Mouse (Mus musculus) neural tube, embryonic 13.5 days (tissue): ENCODE measurements around the gene Txn2. TPM values are rescaled to one million over a fixed set of nuclear protein-coding genes. Genes with fewer than 3 reads are reported as not detected.
"Not testable (repeated sequence)": the region's sequence is repeated elsewhere in the genome, so short reads cannot be mapped to it uniquely, and the experiment has no call there.

Source experiments
- ATAC-seq: fragments of 200-750 bp; cut with Nextera tagmentation; 2 replicates; pipeline ENCODE4 v1.8.0; 2017; ENCODE audit warnings: low read depth, mild to moderate bottlenecking, moderate TSS enrichment, moderate library complexity
- H3K27ac ChIP-seq: fragments of 300-500 bp; sonication (generic); replicated peaks from 2 replicates; pipeline ENCODE4 v1.5.1; 2015; ENCODE audit warnings: moderate library complexity, mild to moderate bottlenecking, inconsistent platforms
- H3K27me3 ChIP-seq: fragments of 300-500 bp; sonication (generic); 2 replicates; pipeline ENCODE4 v1.6.1; 2015; ENCODE audit warnings: mild to moderate bottlenecking, inconsistent platforms
- H3K36me3 ChIP-seq: fragments of 300-500 bp; sonication (generic); 2 replicates; pipeline ENCODE4 v1.6.1; 2015; ENCODE audit warnings: mild to moderate bottlenecking, inconsistent platforms
- H3K4me1 ChIP-seq: fragments of 300-500 bp; sonication (generic); replicated peaks from 2 replicates; pipeline ENCODE4 v1.6.1; 2015; ENCODE audit warnings: inconsistent platforms
- H3K4me2 ChIP-seq: fragments of 300-500 bp; sonication (generic); 2 replicates; pipeline ENCODE4 v1.6.1; 2015; ENCODE audit warnings: inconsistent platforms, mild to moderate bottlenecking, moderate library complexity
- H3K4me3 ChIP-seq: fragments of 300-500 bp; sonication (generic); 2 replicates; pipeline ENCODE4 v1.5.1; 2015; ENCODE audit warnings: mild to moderate bottlenecking, inconsistent platforms
- H3K9ac ChIP-seq: fragments of 300-500 bp; sonication (generic); 2 replicates; pipeline ENCODE4 v1.6.1; 2015; ENCODE audit warnings: moderate library complexity, mild to moderate bottlenecking, inconsistent platforms
- H3K9me3 ChIP-seq: fragments of 300-500 bp; sonication (generic); 2 replicates; pipeline ENCODE4 v1.6.1; 2016; ENCODE audit warnings: inconsistent platforms
- WGBS: fragments of 180-500 bp; shearing (Covaris S2); methylation state at CpG from one replicate; pipeline ENCODE4 v1.1.7; 2015; 5-methylcytosine and 5-hydroxymethylcytosine counted together
- polyA plus RNA-seq: library from polyadenylated mRNA; unstranded; fragments of >200 nt; fragmentation: Nextera tagmentation; extraction: Ambion mirVana; gene quantifications from 2 replicates; pipeline ENCODE4 v1.2.1, GENCODE M21; 2015

The Txn2 gene
- polyA plus RNA-seq, 1 experiment from 2014 or later, result 209 TPM

DNA sequence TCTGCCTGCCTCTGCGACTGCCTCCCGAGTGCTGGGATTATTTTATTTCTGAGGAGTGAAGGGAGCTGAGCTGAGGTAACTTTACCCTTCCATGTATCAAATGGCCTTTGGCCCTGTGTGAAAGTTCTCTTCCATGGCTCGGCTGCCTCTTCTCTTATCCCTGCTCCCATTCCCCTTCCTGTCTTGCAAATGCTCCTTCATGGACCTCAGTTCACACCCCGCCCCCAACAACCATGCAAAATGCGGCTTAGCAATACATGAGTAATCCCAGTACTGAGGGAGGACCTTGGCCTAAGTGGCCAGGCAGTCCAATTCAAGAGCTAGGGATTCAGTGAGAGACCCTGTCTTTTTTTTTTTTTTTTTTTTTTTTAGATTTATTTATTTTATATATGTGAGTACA lies 60.5 kb downstream of the Txn2 start:
- ATAC-seq, result no peak
- WGBS, result 88% methylated on average over 5 of the region's 5 CpGs
- Histone ChIP-seq H3K27me3 (no peaks in the 10 kb centered on the region), H3K4me3 (no peak overlapping the region), H3K27ac (no peak overlapping the region), H3K36me3 (no peaks in the 10 kb centered on the region), H3K9me3 (no peaks in the 10 kb centered on the region), H3K9ac (no peak overlapping the region), H3K4me1 (peaks cover 5% of the 10 kb centered on the region), H3K4me2 (no peak overlapping the region)

DNA sequence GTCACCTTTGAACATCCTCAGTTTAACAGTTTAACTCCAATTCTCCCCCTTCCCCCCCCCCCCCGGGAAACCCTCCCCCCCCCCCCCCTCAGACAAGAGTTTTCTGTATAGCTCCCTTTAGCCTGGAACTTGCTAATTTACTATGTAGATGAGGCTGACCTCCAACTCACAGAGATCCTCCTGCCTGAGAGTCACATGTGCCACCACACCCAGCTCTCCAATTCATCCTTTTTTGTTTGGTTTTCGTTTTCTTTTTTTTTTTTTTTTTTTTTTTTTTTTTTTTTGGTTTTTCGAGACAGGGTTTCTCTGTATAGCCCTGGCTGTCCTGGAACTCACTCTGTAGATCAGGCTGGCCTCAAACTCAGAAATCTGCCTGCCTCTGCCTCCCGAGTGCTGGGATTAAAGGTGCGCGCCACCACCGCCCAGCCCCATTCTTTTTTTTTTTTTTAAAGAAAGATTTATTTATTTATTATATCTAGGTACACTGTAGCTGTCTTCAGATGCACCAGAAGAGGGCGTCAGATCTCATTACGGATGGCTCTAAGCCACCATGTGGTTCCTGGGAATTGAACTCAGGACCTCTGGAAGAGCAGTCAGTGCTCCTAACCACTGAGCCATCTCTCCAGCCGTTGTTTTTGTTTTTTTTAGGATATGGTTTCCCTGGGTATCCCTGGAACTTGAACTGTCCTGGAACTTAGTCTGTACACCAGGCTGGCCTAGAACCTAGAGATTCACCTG lies 61.4 kb downstream of the Txn2 start:
- not testable (repeated sequence) for H3K4me2 ChIP-seq, H3K4me3 ChIP-seq, ATAC-seq, H3K9me3 ChIP-seq, H3K9ac ChIP-seq, H3K36me3 ChIP-seq, H3K27me3 ChIP-seq, H3K4me1 ChIP-seq, H3K27ac ChIP-seq
- WGBS, result 82% methylated on average over 9 of the region's 10 CpGs

DNA sequence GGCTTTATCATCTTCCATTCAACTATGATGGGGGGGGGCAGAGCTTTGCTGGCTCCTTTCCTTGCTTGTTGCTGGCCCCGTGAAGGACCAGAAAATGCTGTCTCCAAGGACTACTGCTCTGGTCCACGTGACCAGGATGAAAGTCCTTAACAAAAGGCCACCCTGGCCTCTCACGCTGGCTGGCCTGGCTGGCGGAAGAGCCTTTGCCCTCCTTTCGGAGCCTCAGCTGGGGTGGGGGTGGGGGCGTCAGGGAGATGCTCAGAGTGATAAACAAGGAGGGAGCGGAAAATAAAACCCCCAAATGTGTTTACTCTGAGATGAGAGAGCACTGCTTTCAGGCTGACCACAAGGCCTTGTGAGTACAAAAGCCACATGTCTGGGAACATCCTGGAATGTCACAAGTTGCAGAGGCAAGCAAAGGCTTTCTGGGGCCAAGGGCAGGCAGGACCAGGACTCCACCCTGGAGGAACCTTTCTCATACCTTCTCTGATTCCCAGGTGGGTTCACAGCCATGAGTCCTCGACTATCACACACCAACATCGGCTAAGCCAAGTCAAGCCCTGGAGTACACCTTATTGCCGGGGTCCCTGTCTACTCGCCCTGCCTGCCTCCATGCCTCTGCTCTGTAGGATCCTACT lies 62.1 kb downstream of the Txn2 start:
- 48% methylated on average over 11 of the region's 11 CpGs for WGBS
- no peak for ATAC-seq
- no peak overlapping the region for H3K27ac ChIP-seq

More for the DNA sequence above, 62.1 kb downstream of the Txn2 start:
- H3K4me3 ChIP-seq, result no peak overlapping the region
- no peaks in the 10 kb centered on the region for H3K36me3 ChIP-seq
- H3K4me1 ChIP-seq, result peaks cover 5% of the 10 kb centered on the region
- no peak overlapping the region for H3K4me2 ChIP-seq
- H3K9me3 ChIP-seq, result no peaks in the 10 kb centered on the region
- H3K27me3 ChIP-seq, result no peaks in the 10 kb centered on the region
- H3K9ac ChIP-seq, result no peak overlapping the region

Other genes with a start within 250 kb of the Txn2 start
- 0.08 TPM in 1 of 2 replicates, not detected in the other for gene Apol7e, start 230.1 kb downstream of the Txn2 start, polyA plus RNA-seq
- gene Apol9b, start 200.0 kb downstream of the Txn2 start, polyA plus RNA-seq, result 0.31 TPM in 1 of 2 replicates, not detected in the other
- not detected in 2 replicates for gene Apol8, start 172.0 kb downstream of the Txn2 start, polyA plus RNA-seq
- 12.4 and 15.5 TPM in 2 replicates for gene Myh9, start 86.8 kb downstream of the Txn2 start, polyA plus RNA-seq
- gene Foxred2, start 27.7 kb upstream of the Txn2 start, polyA plus RNA-seq, result 6.7 and 7.2 TPM in 2 replicates
- 175 and 185 TPM in 2 replicates for gene Eif3d, start 41.8 kb upstream of the Txn2 start, polyA plus RNA-seq
- 9.4 and 10.6 TPM in 2 replicates for gene Cacng2, start 191.0 kb upstream of the Txn2 start, polyA plus RNA-seq
- gene Ift27, start 245.1 kb upstream of the Txn2 start, polyA plus RNA-seq, result 88.5 and 96.9 TPM in 2 replicates